Mouse (Mus musculus) megakaryocyte, embryonic 14.5 days (primary cell): ENCODE results near the gene Gm20388.

Experiments used
- FLI1 ChIP-seq: IDR thresholded peaks from 2 replicates; pipeline ENCODE4 v1.6.1; 2012; ENCODE audit warnings: low read length, inconsistent platforms, mixed read lengths
- GATA1 ChIP-seq: IDR thresholded peaks from 3 replicates; pipeline ENCODE4 v1.6.1; 2012; ENCODE audit warnings: mixed read lengths, low read length, inconsistent platforms, borderline replicate concordance

DNA sequence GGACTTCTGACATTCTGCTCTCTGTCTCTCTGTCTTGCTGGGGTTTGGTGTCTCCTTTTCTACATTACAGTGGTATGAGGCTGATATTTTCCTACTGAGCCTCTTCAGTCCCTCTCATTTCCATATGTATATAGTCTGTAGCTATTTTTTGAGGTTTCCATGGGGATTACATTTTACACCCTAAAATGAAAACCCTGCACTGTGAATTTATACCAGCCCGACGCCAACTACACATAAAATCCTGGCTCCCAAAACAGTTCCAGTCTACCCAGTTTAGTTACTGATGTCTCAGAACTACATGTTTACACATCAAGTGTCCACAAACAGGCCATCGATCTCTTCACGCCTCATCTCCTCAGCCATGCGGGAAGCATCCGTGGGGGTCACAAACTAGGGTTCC, 3816.1 kb downstream of the Gm20388 start:
- TF ChIP-seq GATA1 (no peak), FLI1 (no peak)
